Mouse (Mus musculus) layer of hippocampus, adult 2 months (tissue): ENCODE data around the gene Atp5l. TPM values are rescaled to one million over a fixed set of nuclear protein-coding genes. Genes with fewer than 3 reads are reported as not detected.

ENCODE experiments used
- DNase-seq, 2 experiments: peaks; one replicate each; pipeline ENCODE4 v3.0.0; 2022; ENCODE audit warnings: low spot score in 2 of 2
- H3K27ac ChIP-seq: fragments of 200-600 bp; 2 replicates; pipeline ENCODE4 v1.8.1; 2022
- H3K4me3 ChIP-seq: fragments of 200-600 bp; 2 replicates; pipeline ENCODE4 v1.8.1; 2022; ENCODE audit warnings: mild to moderate bottlenecking
- CTCF ChIP-seq: fragments of 200-600 bp; conservative IDR thresholded peaks from 2 replicates; pipeline ENCODE4 v1.8.1; 2022; ENCODE audit warnings: antibody characterized with exemption, mild to moderate bottlenecking, moderate library complexity
- total RNA-seq, 2 experiments: library from RNA; stranded (reverse); gene quantifications; 2 replicates each; pipeline ENCODE4 v1.2.3; 2021

Gene Atp5l
- total RNA-seq, 2 experiments from 2014 or later: 309 to 349 TPM

DNA sequence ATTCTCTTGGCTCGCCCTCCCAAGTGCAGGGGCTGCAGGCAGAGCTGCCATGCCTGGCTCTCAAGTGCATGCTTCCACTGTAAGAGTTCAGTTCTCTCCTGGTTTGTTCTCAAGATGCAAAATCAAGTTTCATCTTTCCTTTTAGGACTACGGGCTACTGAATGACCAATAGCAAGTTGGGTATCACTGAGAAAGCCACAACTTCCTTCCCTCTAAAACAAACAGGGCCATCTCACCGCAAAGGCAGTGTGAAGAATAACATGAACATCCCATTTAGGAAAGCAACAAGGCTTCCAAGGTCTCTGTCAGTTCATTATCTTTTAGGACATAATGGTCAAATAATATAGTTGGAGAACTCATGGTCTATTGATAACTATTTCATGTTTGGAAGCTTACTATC is 52.9 kb downstream of the Atp5l start:
- TF ChIP-seq CTCF: no peak
- no peak for DNase-seq
- Histone ChIP-seq H3K4me3 (no peak overlapping the region), H3K27ac (0 out of 2 replicates have a peak overlapping the region, but pooled peaks have one; percentile 2)

DNA sequence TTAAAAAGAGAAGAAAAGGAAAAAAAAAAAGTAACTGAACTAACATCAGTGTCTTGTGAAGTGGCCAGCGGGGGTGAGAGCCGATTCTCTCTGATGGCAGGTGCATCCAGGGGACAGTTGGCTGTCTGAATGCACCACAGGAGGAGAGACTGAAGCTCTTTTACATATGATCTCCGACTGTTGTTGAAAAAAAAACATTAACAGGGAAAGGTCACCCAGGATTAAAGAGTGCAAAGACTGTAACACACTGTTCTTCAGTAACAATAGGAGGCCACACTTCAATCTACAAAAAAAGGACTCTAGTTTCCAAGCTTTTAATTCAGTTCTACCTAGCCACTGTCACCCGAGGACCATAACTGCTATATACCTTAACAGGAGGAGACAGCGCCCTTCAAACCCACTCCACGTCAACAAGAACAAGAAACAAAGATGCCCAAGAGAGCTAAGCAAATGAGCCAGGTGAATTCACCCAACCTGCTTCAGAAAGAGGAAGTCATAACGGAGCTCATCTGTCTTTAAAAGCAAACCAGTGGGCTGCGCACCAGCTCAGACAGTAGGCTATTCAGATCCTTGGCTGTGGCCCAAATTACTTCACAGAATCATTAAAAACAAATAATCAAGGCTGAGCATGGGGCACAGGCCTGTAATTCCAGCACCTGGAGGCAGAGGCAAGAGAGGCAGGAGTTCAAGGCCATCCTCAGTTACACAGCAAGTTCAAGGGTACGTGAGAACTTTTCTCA is 53.9 kb downstream of the Atp5l start:
- DNase-seq: no peak

More for the DNA sequence above, 53.9 kb downstream of the Atp5l start:
- no peak for TF ChIP-seq CTCF
- Histone ChIP-seq H3K27ac (peak overlapping the region; percentile 2; the same call in 1 of the 2 replicates), H3K4me3 (no peak overlapping the region)

Other genes starting within 250 kb of the Atp5l start
- under 1 TPM in 1 of 2 experiments, not detected in 1; 0.18 TPM for gene Treh, start 247.5 kb downstream of the Atp5l start, total RNA-seq
- gene Phldb1, start 185.5 kb downstream of the Atp5l start, total RNA-seq: 10 to 100 TPM; 71.8 to 86.4 TPM
- 100 to 1,000 TPM in 1 of 2 experiments, 10 to 100 TPM in 1; 100.0 to 103 TPM for gene Arcn1, start 152.9 kb downstream of the Atp5l start, total RNA-seq
- gene Ift46, start 152.8 kb downstream of the Atp5l start, total RNA-seq: 10 to 100 TPM; 73.9 to 84.9 TPM
- gene Tmem25, start 121.4 kb downstream of the Atp5l start, total RNA-seq: 10 to 100 TPM; 50.0 to 50.3 TPM
- 1 to 10 TPM; 1.1 to 1.7 TPM for gene Ttc36, start 117.7 kb downstream of the Atp5l start, total RNA-seq
- gene Kmt2a, start 39.4 kb downstream of the Atp5l start, total RNA-seq: 10 to 100 TPM; 68.3 to 80.7 TPM
- 10 to 100 TPM; 73.0 to 75.2 TPM for gene Ube4a, start 44.9 kb upstream of the Atp5l start, total RNA-seq
- gene Cd3g, start 59.7 kb upstream of the Atp5l start, total RNA-seq: not detected
- gene Cd3d, start 61.0 kb upstream of the Atp5l start, total RNA-seq: not detected
- not detected for gene Cd3e, start 88.9 kb upstream of the Atp5l start, total RNA-seq
- gene Mpzl2, start 119.1 kb upstream of the Atp5l start, total RNA-seq: under 1 TPM; 0.54 to 0.90 TPM
- 1 to 10 TPM; 4.2 to 4.7 TPM for gene Mpzl3, start 134.4 kb upstream of the Atp5l start, total RNA-seq
- 1 to 10 TPM in 1 of 2 experiments, not detected in 1; 1.3 TPM for gene Jaml, start 158.4 kb upstream of the Atp5l start, total RNA-seq
- gene Scn2b, start 197.0 kb upstream of the Atp5l start, total RNA-seq: 100 to 1,000 TPM; 245 to 254 TPM
- gene Scn4b, start 217.7 kb upstream of the Atp5l start, total RNA-seq: 10 to 100 TPM; 10.9 to 12.1 TPM